ENCODE assay signal across 15 mouse cellular contexts in genomic region chr12:92109615-92110014, GRCm38 (mm10).
A peak's percentile ranks its signal among the peaks of the same experiment; 100 is the strongest.
DNase-seq lines count a peak whose midpoint lies in the region; ATAC-seq and TF ChIP-seq lines count a peak whose summit lies in the region.
"Had no signal": no experiment of that assay in that cellular context is flagged by ENCODE, and none has a peak within 500 bp of the region (broad histone marks: within the 10 kb centered on the region; RNA-seq: fewer than 3 reads in every experiment).

No protein-coding gene starts in this region.

- H3K9ac ChIP-seq in forebrain, embryonic 11.5 days (ENCODE audit: low read length): no peak overlapping the region
- H3K9ac ChIP-seq in forebrain, postnatal 0 days: no peak overlapping the region
- H3K9ac ChIP-seq in kidney, embryonic 14.5 days (ENCODE audit: low read depth, low read length): no peak overlapping the region
- H3K9ac ChIP-seq in forebrain, embryonic 15.5 days (replicated peaks): no peak overlapping the region

- no peak overlapping the region for H3K4me3 ChIP-seq in forebrain, embryonic 11.5 days (ENCODE audit: low read depth, low read length)
- H3K4me3 ChIP-seq in forebrain, postnatal 0 days (ENCODE audit: low read depth, low read length): no peak overlapping the region
- no peak overlapping the region for H3K4me3 ChIP-seq in kidney, embryonic 14.5 days (ENCODE audit: low read length)
- no peak overlapping the region for H3K4me3 ChIP-seq in forebrain, embryonic 15.5 days
- H3K4me3 ChIP-seq: heart, adult 2 months had no signal

- no peak for TF ChIP-seq CTCF in forebrain, postnatal 0 days (IDR thresholded peaks at IDR 0.05; ENCODE audit: low read depth)

- no peak overlapping the region for H3K4me2 ChIP-seq in forebrain, embryonic 11.5 days (ENCODE audit: low read depth, low read length, severe bottlenecking)
- H3K4me2 ChIP-seq in forebrain, postnatal 0 days (ENCODE audit: low read depth): no peak overlapping the region
- H3K4me2 ChIP-seq in kidney, embryonic 14.5 days (replicated peaks; ENCODE audit: low read depth, low read length): no peak overlapping the region
- H3K4me2 ChIP-seq in forebrain, embryonic 15.5 days (replicated peaks): no peak overlapping the region

- H3K4me1 ChIP-seq in forebrain, embryonic 11.5 days (replicated peaks; ENCODE audit: control insufficient read depth, insufficient read depth, low read length): no peaks in the 10 kb centered on the region; the same call in 1 of the 2 replicates
- no peaks in the 10 kb centered on the region for H3K4me1 ChIP-seq in forebrain, postnatal 0 days (ENCODE audit: insufficient read depth)
- no peaks in the 10 kb centered on the region for H3K4me1 ChIP-seq in kidney, embryonic 14.5 days (ENCODE audit: control insufficient read depth, insufficient read depth, low read length)
- H3K4me1 ChIP-seq in forebrain, embryonic 15.5 days: peaks cover 9% of the 10 kb centered on the region; the same call in 1 of the 2 replicates

- peak; percentile 72 for ATAC-seq in forebrain, embryonic 11.5 days (replicated peaks; ENCODE audit: low FRiP score)
- ATAC-seq in forebrain, postnatal 0 days: no peak
- no peak for ATAC-seq in kidney, embryonic 14.5 days (ENCODE audit: low FRiP score, low TSS enrichment)
- ATAC-seq in forebrain, embryonic 15.5 days (replicated peaks): peak; percentile 72

- H3K27ac ChIP-seq in forebrain, embryonic 11.5 days (ENCODE audit: low read depth, low read length): no peak overlapping the region
- no peak overlapping the region for H3K27ac ChIP-seq in forebrain, postnatal 0 days (ENCODE audit: low read depth, low read length)
- no peak overlapping the region for H3K27ac ChIP-seq in kidney, embryonic 14.5 days (ENCODE audit: low read depth, low read length)
- H3K27ac ChIP-seq in forebrain, embryonic 15.5 days (replicated peaks): no peak overlapping the region
- H3K27ac ChIP-seq: heart, adult 2 months had no signal

- no peak for DNase-seq in forebrain, embryonic 11.5 days (ENCODE audit: low spot score)
- no peak for DNase-seq in forebrain, postnatal 0 days
- DNase-seq in kidney, adult 9 months: peak; percentile 48
- peak; percentile 24 for DNase-seq in Muller cell, postnatal 12 days (ENCODE audit: inconsistent ontology term)
- no peak for DNase-seq in ovary, postnatal 10 days (ENCODE audit: low spot score)
- DNase-seq: adrenal gland, postnatal 10 days; cerebellum, postnatal 14 days; embryo, embryonic 11 days; gastrocnemius, postnatal 14 days; heart, adult 2 months; lung, adult 18-20 months; right cerebral cortex, adult 18-20 months; thymus, postnatal 4 days had no signal

- H3K36me3 ChIP-seq in forebrain, embryonic 11.5 days (ENCODE audit: control insufficient read depth, insufficient read depth, low read length): no peaks in the 10 kb centered on the region
- H3K36me3 ChIP-seq in forebrain, postnatal 0 days (ENCODE audit: insufficient read depth): no peaks in the 10 kb centered on the region
- no peaks in the 10 kb centered on the region for H3K36me3 ChIP-seq in kidney, embryonic 14.5 days (ENCODE audit: control insufficient read depth, insufficient read depth, low read length)
- H3K36me3 ChIP-seq in forebrain, embryonic 15.5 days: no peaks in the 10 kb centered on the region

- no peaks in the 10 kb centered on the region for H3K9me3 ChIP-seq in forebrain, embryonic 11.5 days (ENCODE audit: control insufficient read depth, low read length)
- no peaks in the 10 kb centered on the region for H3K9me3 ChIP-seq in forebrain, postnatal 0 days (ENCODE audit: low read length)
- no peaks in the 10 kb centered on the region for H3K9me3 ChIP-seq in kidney, embryonic 14.5 days (ENCODE audit: control insufficient read depth, low read length)
- no peaks in the 10 kb centered on the region for H3K9me3 ChIP-seq in forebrain, embryonic 15.5 days

- 48% methylated on average over 3 of the region's 3 CpGs for WGBS in forebrain, embryonic 11.5 days
- 29% methylated on average over 3 of the region's 3 CpGs for WGBS in forebrain, postnatal 0 days
- 66% methylated on average over 3 of the region's 3 CpGs for WGBS in kidney, embryonic 14.5 days
- WGBS in forebrain, embryonic 15.5 days: 24% methylated on average over 3 of the region's 3 CpGs

- H3K27me3 ChIP-seq in forebrain, embryonic 11.5 days (ENCODE audit: control insufficient read depth, insufficient read depth, low read length): no peaks in the 10 kb centered on the region
- no peaks in the 10 kb centered on the region for H3K27me3 ChIP-seq in forebrain, postnatal 0 days (ENCODE audit: insufficient read depth, low read length)
- no peaks in the 10 kb centered on the region for H3K27me3 ChIP-seq in kidney, embryonic 14.5 days (ENCODE audit: control insufficient read depth, insufficient read depth, low read length)
- H3K27me3 ChIP-seq in forebrain, embryonic 15.5 days: no peaks in the 10 kb centered on the region

Comparison
In these comparisons a context has a peak if more than half of its experiments do, and no peak if none do; other contexts are left out.
1. ATAC-seq: peak in forebrain, embryonic 11.5 days (single experiment) and forebrain, embryonic 15.5 days (single experiment); none in forebrain, postnatal 0 days (single experiment) and kidney, embryonic 14.5 days (single experiment).
2. DNase-seq: peak in kidney, adult 9 months (single experiment) and Muller cell, postnatal 12 days (single experiment); none in forebrain, embryonic 11.5 days (single experiment), forebrain, postnatal 0 days (single experiment) and ovary, postnatal 10 days (single experiment).